Mouse (Mus musculus) forebrain, embryonic 14.5 days (tissue): Measurements from ENCODE around the gene Calml3. TPM values are rescaled to one million over a fixed set of nuclear protein-coding genes. Genes with fewer than 3 reads are reported as not detected.

Experiments used
- ATAC-seq: fragments of 200-750 bp; cut with Nextera tagmentation; 2 replicates; pipeline ENCODE4 v1.8.0; 2017; ENCODE audit warnings: mild to moderate bottlenecking, moderate library complexity
- DNase-seq: peaks from one replicate; pipeline ENCODE4 v3.0.0-alpha.2; 2015; ENCODE audit warnings: low spot score
- H3K27ac ChIP-seq: fragments of 300-500 bp; sonication (generic); 2 replicates; pipeline ENCODE4 v1.5.1; 2014; ENCODE audit warnings: low read depth, mild to moderate bottlenecking, control low read depth, low read length, moderate library complexity
- H3K27me3 ChIP-seq: fragments of 300-500 bp; sonication (generic); replicated peaks from 2 replicates; pipeline ENCODE4 v1.6.1; 2014; ENCODE audit warnings: low read length, control low read depth, mixed read lengths; ENCODE audit not compliant: control insufficient read depth, insufficient read depth
- H3K36me3 ChIP-seq: fragments of 300-500 bp; sonication (generic); 2 replicates; pipeline ENCODE4 v1.6.1; 2014; ENCODE audit warnings: low read length, control low read depth; ENCODE audit not compliant: control insufficient read depth, insufficient read depth
- H3K4me1 ChIP-seq: fragments of 300-500 bp; sonication (generic); 2 replicates; pipeline ENCODE4 v1.6.1; 2014; ENCODE audit warnings: antibody characterized with exemption, low read length, control low read depth; ENCODE audit not compliant: control insufficient read depth, insufficient read depth
- H3K4me2 ChIP-seq: fragments of 300-500 bp; sonication (generic); 2 replicates; pipeline ENCODE4 v1.6.1; 2014; ENCODE audit warnings: mild to moderate bottlenecking, control low read depth, low read length
- H3K4me3 ChIP-seq: fragments of 300-500 bp; sonication (generic); 2 replicates; pipeline ENCODE4 v1.5.1; 2014; ENCODE audit warnings: low read depth, low read length, control low read depth
- H3K9ac ChIP-seq: fragments of 300-500 bp; sonication (generic); 2 replicates; pipeline ENCODE4 v1.6.1; 2014; ENCODE audit warnings: mild to moderate bottlenecking, low read length, control low read depth, moderate library complexity
- H3K9me3 ChIP-seq: fragments of 300-500 bp; sonication (generic); replicated peaks from 2 replicates; pipeline ENCODE4 v1.6.1; 2016; ENCODE audit warnings: low read length, control low read depth, mixed read lengths; ENCODE audit not compliant: control insufficient read depth
- WGBS: fragments of 180-500 bp; shearing (Covaris S2); extraction: QIAGEN DNeasy Blood & Tissue Kit; methylation state at CpG from one replicate; pipeline ENCODE4 v1.1.7; 2014; 5-methylcytosine and 5-hydroxymethylcytosine counted together
- polyA plus RNA-seq: library from polyadenylated mRNA; unstranded; fragments of >200 nt; fragmentation: Nextera tagmentation; extraction: Ambion mirVana; gene quantifications from 2 replicates; pipeline ENCODE4 v1.2.1, GENCODE M21; 2014

Calml3 gene
- polyA plus RNA-seq, 1 experiment from 2014 or later: not detected

DNA sequence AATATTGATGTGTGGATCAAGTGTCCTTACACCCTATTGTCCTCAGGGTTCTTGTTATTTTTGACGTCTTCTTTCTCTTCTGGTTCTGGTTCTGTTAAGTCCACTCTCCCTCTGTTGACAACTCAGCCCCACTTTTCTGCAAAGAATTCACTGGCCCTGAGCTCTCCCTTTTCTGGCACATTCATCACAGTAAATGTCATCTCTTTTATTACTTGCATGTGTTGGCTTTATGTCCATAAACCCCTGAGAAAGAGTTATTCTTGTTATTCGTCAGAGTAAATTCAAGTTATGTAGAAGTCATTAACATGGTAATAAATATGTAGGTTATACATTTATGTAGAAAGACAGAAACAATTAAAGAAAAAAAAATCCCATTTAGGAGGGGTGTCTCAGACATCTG, 14.6 kb downstream of the Calml3 start:
- no peak overlapping the region for H3K27ac ChIP-seq
- H3K4me2 ChIP-seq: no peak overlapping the region
- no peaks in the 10 kb centered on the region for H3K36me3 ChIP-seq
- no peaks in the 10 kb centered on the region for H3K9me3 ChIP-seq
- no peak overlapping the region for H3K4me3 ChIP-seq
- ATAC-seq: no peak
- no peaks in the 10 kb centered on the region for H3K4me1 ChIP-seq
- no peak for DNase-seq
- H3K9ac ChIP-seq: no peak overlapping the region
- no peaks in the 10 kb centered on the region for H3K27me3 ChIP-seq
- 81% methylated on average over 2 of the region's 2 CpGs for WGBS

DNA sequence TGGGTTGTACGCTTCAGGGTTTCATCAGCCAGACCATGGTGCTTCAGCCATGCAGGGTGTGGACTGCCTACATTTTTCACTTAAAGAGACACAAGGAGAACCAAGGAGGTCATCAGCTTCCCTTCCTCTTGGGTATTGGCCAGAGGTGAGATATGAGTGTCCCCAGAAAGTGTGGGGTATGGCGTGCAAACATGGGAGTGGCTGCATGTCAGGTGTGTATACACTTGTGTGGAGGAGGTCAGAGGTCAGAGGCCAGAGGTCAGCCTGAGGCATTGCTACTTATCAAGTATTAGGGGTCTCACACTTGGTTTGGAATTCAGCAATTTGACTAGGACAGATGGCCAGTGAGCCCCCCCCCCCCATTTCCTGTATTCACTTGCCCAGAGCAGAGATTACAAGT, 15.5 kb downstream of the Calml3 start:
- no peak overlapping the region for H3K4me2 ChIP-seq
- DNase-seq (no peak), ATAC-seq (no peak)
- no peak overlapping the region for H3K27ac ChIP-seq
- no peak overlapping the region for H3K4me3 ChIP-seq
- no peak overlapping the region for H3K9ac ChIP-seq
- H3K9me3 ChIP-seq: no peaks in the 10 kb centered on the region
- no peaks in the 10 kb centered on the region for H3K27me3 ChIP-seq
- no peaks in the 10 kb centered on the region for H3K4me1 ChIP-seq
- no peaks in the 10 kb centered on the region for H3K36me3 ChIP-seq
- WGBS: 85% methylated on average over 2 of the region's 2 CpGs

DNA sequence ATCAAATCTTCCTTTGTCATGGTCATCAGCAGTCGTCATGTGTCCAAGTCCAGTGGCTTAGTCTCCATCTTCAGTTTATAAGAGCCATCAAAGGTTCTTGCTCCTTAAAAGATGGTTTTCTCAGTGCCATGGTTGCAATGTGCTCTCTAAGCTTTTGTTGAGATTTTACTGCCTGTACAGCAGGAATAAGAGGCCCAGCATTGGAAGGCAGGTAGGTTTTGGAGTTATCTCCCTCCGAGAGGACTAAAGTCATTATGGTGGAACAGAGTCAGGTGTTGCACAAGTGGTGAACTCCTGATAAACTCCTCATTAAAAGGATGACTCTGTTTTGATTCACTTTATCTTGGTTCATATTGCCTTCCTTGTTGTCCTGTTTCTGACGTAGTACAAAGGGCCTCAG, 16.5 kb downstream of the Calml3 start:
- Histone ChIP-seq H3K9ac (no peak overlapping the region), H3K9me3 (no peaks in the 10 kb centered on the region)
- WGBS: 89% methylated on average over 3 of the region's 3 CpGs

GRCm38 (mm10) chr13:3787102-3787501, 17.0 kb downstream of the Calml3 start:
- no peak for ATAC-seq
- no peaks in the 10 kb centered on the region for H3K4me1 ChIP-seq

More for the DNA sequence above, 16.5 kb downstream of the Calml3 start:
- H3K36me3 ChIP-seq: no peaks in the 10 kb centered on the region
- H3K4me3 ChIP-seq: no peak overlapping the region
- H3K27ac ChIP-seq: no peak overlapping the region
- no peaks in the 10 kb centered on the region for H3K4me1 ChIP-seq
- ATAC-seq: no peak
- no peak for DNase-seq
- H3K27me3 ChIP-seq: no peaks in the 10 kb centered on the region
- H3K4me2 ChIP-seq: no peak overlapping the region

DNA sequence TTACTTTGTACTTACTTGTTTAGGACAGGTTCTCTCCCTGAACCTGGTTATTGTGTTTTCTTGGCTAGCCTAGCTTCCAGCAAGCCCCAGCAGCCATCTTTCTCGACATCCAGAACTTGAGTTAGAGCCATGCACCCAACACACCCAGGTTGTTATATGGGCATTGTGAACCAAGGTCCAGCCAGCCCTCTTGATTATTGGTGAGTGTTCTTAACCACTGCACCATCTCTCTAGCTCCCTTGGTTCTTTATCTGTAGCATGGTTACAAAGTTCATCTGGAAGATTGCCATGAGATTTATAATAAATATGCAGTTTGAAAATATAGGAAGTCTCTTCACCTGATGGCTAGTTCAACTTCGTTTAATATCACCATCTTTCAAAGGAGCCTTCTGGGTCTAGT, 20.5 kb downstream of the Calml3 start:
- Histone ChIP-seq H3K36me3 (no peaks in the 10 kb centered on the region), H3K9ac (no peak overlapping the region), H3K27ac (no peak overlapping the region), H3K27me3 (no peaks in the 10 kb centered on the region), H3K4me2 (no peak overlapping the region), H3K9me3 (no peaks in the 10 kb centered on the region), H3K4me3 (no peak overlapping the region), H3K4me1 (no peaks in the 10 kb centered on the region)
- no peak for DNase-seq
- no peak for ATAC-seq
- 79% methylated on average over 2 of the region's 2 CpGs for WGBS

More at GRCm38 (mm10) chr13:3787102-3787501, 17.0 kb downstream of the Calml3 start:
- Histone ChIP-seq H3K27me3 (no peaks in the 10 kb centered on the region), H3K36me3 (no peaks in the 10 kb centered on the region), H3K27ac (no peak overlapping the region), H3K9me3 (no peaks in the 10 kb centered on the region), H3K4me3 (no peak overlapping the region), H3K4me2 (no peak overlapping the region), H3K9ac (no peak overlapping the region)
- 63% methylated on average over 4 of the region's 4 CpGs for WGBS
- no peak for DNase-seq

DNA sequence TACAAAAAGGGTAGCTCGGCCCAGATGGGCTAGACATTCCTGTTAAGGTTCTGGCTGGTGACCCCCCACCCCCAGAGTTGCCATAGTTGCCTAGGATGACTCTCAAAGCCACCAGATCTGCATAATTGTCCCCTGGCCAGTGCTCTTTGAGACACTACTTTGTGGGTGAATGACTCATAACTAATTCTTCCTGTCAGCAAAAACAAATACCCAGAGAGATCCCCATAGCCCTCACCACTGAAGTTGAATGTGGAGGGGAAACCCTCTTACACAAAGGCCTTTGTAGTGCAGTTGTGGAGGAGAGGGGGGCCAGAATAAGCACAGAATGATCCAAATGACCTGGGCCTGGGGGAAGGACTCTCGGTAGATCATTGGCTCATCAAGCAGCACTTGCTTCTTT, 21.6 kb downstream of the Calml3 start:
- WGBS: 44% methylated on average over 2 of the region's 2 CpGs
- Histone ChIP-seq H3K4me3 (no peak overlapping the region), H3K27me3 (no peaks in the 10 kb centered on the region), H3K27ac (no peak overlapping the region), H3K9me3 (no peaks in the 10 kb centered on the region), H3K9ac (no peak overlapping the region), H3K36me3 (no peaks in the 10 kb centered on the region), H3K4me1 (no peaks in the 10 kb centered on the region), H3K4me2 (no peak overlapping the region)
- no peak for ATAC-seq
- no peak for DNase-seq

DNA sequence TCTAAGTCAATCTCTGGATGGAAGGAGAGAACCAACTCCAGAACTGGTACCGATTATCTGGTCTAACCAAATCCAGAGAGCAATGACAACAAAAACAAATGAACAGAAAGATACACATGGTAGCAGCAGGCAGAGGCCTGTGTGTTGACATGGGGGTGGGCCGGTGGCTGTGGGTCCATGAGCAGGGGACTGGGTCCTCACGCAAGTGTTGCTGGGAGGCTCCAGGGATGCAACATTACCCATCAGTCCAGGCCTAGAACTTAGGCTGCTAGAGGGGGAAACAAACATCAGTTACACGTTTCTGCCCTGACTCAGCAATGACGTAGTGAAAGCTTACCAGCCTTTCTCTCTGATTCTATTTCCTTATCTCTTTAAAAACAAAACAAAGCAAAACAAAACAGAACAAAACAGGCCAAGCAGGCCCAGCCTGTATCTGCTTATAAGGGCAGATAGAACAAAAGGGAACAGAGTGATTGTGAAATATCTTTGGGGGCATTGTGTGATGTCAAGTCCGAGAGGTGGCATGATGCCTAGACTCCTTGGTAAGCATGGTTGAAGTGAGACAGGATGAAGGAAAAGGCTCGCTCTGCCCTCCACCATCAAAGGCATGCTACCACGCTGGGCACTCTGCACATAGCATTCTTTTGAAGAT, 24.4 kb downstream of the Calml3 start:
- ATAC-seq: no peak
- no peaks in the 10 kb centered on the region for H3K36me3 ChIP-seq
- H3K4me2 ChIP-seq: no peak overlapping the region

GRCm38 (mm10) chr13:3778591-3779364, 25.3 kb downstream of the Calml3 start:
- no peak overlapping the region for H3K27ac ChIP-seq
- ATAC-seq: no peak
- no peak overlapping the region for H3K9ac ChIP-seq
- no peak for DNase-seq
- H3K9me3 ChIP-seq: no peaks in the 10 kb centered on the region
- WGBS: 88% methylated on average over 4 of the region's 4 CpGs
- no peaks in the 10 kb centered on the region for H3K4me1 ChIP-seq
- H3K36me3 ChIP-seq: no peaks in the 10 kb centered on the region
- no peaks in the 10 kb centered on the region for H3K27me3 ChIP-seq
- H3K4me3 ChIP-seq: no peak overlapping the region
- H3K4me2 ChIP-seq: no peak overlapping the region

More for the DNA sequence above, 24.4 kb downstream of the Calml3 start:
- H3K4me1 ChIP-seq: no peaks in the 10 kb centered on the region
- no peak overlapping the region for H3K27ac ChIP-seq
- H3K27me3 ChIP-seq: no peaks in the 10 kb centered on the region
- WGBS: 86% methylated on average over 8 of the region's 8 CpGs
- no peak overlapping the region for H3K4me3 ChIP-seq
- H3K9ac ChIP-seq: no peak overlapping the region
- no peak for DNase-seq
- no peaks in the 10 kb centered on the region for H3K9me3 ChIP-seq

DNA sequence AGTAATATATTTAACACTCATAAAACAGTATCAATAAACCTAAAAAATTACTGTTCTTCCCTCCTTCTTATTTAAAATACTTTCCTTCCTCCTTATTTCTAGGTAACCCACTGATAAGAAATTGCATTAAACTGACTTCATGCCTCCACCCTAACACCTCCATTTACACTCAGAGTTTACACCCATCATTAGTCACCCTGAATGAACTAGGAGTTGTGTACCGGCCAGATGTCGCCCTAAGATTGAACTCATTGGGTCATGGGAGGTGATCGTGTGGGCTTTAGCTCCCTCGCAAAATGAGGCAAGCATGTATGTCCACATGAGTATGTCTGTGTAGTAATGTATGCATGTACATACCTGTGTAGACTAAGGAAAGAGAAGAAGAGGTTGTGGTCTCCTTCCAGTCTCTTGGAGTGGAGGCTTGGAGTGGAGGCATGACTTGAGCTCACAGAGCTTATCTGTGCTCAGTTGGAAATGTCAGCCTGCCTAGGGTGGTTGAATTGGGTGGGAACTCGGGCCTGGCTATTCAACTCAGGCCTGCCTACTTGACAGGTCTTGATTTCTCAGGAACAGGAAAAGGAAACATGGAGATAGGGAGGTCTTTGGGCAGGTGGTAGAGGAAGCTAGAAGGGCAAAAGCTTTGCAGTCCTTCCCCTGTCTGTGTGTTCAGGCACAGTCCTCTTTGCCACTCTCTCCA, 26.8 kb downstream of the Calml3 start:
- ATAC-seq: no peak
- Histone ChIP-seq H3K9me3 (no peaks in the 10 kb centered on the region), H3K27ac (no peak overlapping the region), H3K4me1 (no peaks in the 10 kb centered on the region), H3K9ac (no peak overlapping the region), H3K36me3 (no peaks in the 10 kb centered on the region), H3K4me2 (no peak overlapping the region), H3K4me3 (no peak overlapping the region), H3K27me3 (no peaks in the 10 kb centered on the region)
- DNase-seq: no peak
- WGBS: 91% methylated on average over 5 of the region's 5 CpGs
